Mouse (Mus musculus) lung, adult 2 months (tissue): ENCODE results near the gene Sipa1l3.

Source experiments
- CTCF ChIP-seq: fragments of 200-500 bp; IDR thresholded peaks from 2 replicates; pipeline ENCODE4 v1.5.1; 2011; ENCODE audit warnings: mild to moderate bottlenecking, low read length, control low read depth; ENCODE audit not compliant: insufficient read depth
- POLR2A ChIP-seq: fragments of 200-500 bp; IDR thresholded peaks from 2 replicates; pipeline ENCODE4 v1.6.1; 2011; ENCODE audit warnings: low read depth, mild to moderate bottlenecking, control low read depth, low read length, borderline replicate concordance; ENCODE audit errors: extremely low read depth

DNA sequence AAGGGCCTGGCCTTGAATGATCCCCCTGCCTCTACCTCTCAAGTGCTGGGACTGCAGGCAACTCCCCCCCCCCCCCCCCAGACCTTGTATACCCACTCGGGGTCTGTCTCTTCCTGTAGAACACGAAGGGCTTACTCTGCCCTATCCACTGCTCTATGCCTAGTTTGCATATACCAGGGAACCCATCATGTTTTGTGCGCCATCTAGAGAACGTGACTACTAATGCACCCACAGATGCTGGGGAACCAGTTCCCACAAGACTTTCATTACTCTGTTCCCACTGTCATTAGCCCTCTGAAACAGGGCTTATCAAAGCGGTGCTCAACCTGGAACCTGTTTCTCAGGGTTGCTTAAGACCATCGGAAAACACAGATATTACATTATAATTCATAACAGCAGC is 148.4 kb downstream of the Sipa1l3 start:
- TF ChIP-seq POLR2A (no peak), CTCF (no peak)
